Mouse (Mus musculus): ENCODE data around the gene Map3k15. TPM values are rescaled to one million over a fixed set of nuclear protein-coding genes. Genes with fewer than 3 reads are reported as not detected.

The Map3k15 gene
- polyA plus RNA-seq, 1 experiment from 2014 or later = 0.18 TPM

DNA sequence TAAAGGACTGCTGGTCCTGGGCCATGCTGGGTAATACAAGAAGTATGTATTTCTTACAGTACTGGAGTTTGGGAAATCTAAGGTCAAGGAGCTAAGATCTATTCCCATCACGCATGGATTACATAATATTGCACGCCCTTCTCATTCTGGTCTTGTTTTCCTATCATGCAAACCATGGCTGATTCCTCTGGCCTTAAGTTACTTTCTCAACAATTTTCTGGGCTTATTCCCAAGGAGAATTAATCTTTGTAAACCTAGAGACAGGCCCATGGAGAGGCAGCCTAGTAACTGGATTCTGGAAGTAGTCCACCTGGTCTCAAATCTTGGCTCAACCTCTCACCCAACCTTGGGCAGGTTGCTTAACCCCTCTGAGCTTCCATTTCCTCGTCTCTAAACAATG, 159.2 kb downstream of the Map3k15 start:
- no peaks in the 10 kb centered on the region for H3K36me3 ChIP-seq (ENCODE audit: control insufficient read depth, insufficient read depth, low read length)
- no peak for ATAC-seq
- H3K4me2 ChIP-seq (ENCODE audit: low read length) = no peak overlapping the region
- H3K27me3 ChIP-seq (replicated peaks; ENCODE audit: control insufficient read depth, insufficient read depth, low read length) = no peaks in the 10 kb centered on the region
- no peak overlapping the region for H3K27ac ChIP-seq (ENCODE audit: low read depth, low read length)
- no peaks in the 10 kb centered on the region for H3K4me1 ChIP-seq (ENCODE audit: control insufficient read depth, insufficient read depth, low read depth, low read length)
- no peak overlapping the region for H3K9ac ChIP-seq (ENCODE audit: low read depth, low read length)
- 86% methylated on average over 3 of the region's 3 CpGs for WGBS
- H3K9me3 ChIP-seq (ENCODE audit: control insufficient read depth, low read length) = no peaks in the 10 kb centered on the region
- no peak overlapping the region for H3K4me3 ChIP-seq (ENCODE audit: low read length)

DNA sequence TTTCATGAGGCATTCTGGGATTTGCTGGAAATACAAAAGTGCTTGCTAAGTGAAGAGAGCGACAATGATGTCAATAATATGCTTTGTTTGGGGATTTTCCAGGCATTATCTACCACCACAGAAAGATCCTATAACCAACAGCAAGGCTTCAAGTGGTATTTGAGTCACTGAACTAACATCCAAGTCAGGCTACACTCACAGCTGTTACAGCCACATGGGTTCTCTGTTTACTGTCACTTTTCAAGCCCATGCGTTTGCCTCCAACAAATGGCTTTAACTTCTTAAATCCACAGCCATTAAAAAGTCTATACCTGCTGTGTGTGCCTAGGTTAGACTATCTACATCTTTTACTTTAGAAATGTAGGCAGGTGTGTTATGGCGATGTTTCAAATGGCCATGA, 160.6 kb downstream of the Map3k15 start:
- Histone ChIP-seq H3K9me3 (ENCODE audit: control insufficient read depth, low read length) (no peaks in the 10 kb centered on the region), H3K27ac (ENCODE audit: low read depth, low read length) (no peak overlapping the region), H3K9ac (ENCODE audit: low read depth, low read length) (no peak overlapping the region), H3K4me2 (ENCODE audit: low read length) (no peak overlapping the region), H3K36me3 (ENCODE audit: control insufficient read depth, insufficient read depth, low read length) (no peaks in the 10 kb centered on the region), H3K4me3 (ENCODE audit: low read length) (no peak overlapping the region), H3K27me3 (replicated peaks; ENCODE audit: control insufficient read depth, insufficient read depth, low read length) (no peaks in the 10 kb centered on the region), H3K4me1 (ENCODE audit: control insufficient read depth, insufficient read depth, low read depth, low read length) (no peaks in the 10 kb centered on the region)
- 88% methylated on average over 3 of the region's 3 CpGs for WGBS
- no peak for ATAC-seq

DNA sequence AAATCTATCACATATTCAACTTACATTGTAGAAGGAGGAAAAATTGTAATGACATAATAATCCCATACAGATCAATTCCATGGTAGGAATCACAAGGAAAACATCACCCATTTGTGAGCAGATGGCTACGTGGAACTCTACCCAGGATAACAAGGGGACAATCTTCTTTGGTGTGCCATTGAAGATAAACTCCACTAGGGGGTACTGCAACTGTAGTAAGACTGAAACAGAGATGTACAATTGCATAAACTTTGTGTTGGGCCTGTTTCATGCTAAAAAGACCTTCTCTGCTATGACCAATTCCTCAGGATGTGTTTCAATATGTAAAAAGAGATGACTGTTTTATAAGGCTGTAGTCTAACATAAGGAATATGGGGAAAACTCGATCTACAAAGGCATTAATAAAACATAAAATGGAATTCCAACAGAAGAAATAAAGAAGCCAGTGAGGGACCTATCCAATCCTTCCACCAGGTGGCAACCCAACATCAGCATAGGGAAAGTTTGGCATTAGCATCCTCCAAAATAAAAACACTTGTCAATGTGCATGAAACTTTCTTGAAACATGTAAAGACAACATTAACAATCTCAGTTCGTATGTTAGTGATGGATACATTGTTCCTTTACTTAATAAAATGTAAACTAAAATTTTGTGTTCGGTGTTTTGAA, 165.0 kb downstream of the Map3k15 start:
- Histone ChIP-seq H3K4me1 (ENCODE audit: control insufficient read depth, insufficient read depth, low read depth, low read length) (no peaks in the 10 kb centered on the region), H3K9ac (ENCODE audit: low read depth, low read length) (no peak overlapping the region), H3K4me3 (ENCODE audit: low read length) (no peak overlapping the region), H3K9me3 (ENCODE audit: control insufficient read depth, low read length) (no peaks in the 10 kb centered on the region), H3K27ac (ENCODE audit: low read depth, low read length) (no peak overlapping the region), H3K27me3 (replicated peaks; ENCODE audit: control insufficient read depth, insufficient read depth, low read length) (no peaks in the 10 kb centered on the region), H3K36me3 (ENCODE audit: control insufficient read depth, insufficient read depth, low read length) (no peaks in the 10 kb centered on the region), H3K4me2 (ENCODE audit: low read length) (no peak overlapping the region)
- WGBS = 59% methylated on average over 4 of the region's 4 CpGs
- ATAC-seq = no peak

- no peak for ATAC-seq
- no peak overlapping the region for H3K4me2 ChIP-seq (ENCODE audit: low read length)
- H3K27me3 ChIP-seq (replicated peaks; ENCODE audit: control insufficient read depth, insufficient read depth, low read length) = no peaks in the 10 kb centered on the region
- H3K27ac ChIP-seq (ENCODE audit: low read depth, low read length) = no peak overlapping the region
- H3K4me1 ChIP-seq (ENCODE audit: control insufficient read depth, insufficient read depth, low read depth, low read length) = no peaks in the 10 kb centered on the region
- H3K9me3 ChIP-seq (ENCODE audit: control insufficient read depth, low read length) = no peaks in the 10 kb centered on the region
- no peak overlapping the region for H3K4me3 ChIP-seq (ENCODE audit: low read length)
- WGBS = 87% methylated on average over 3 of the region's 3 CpGs
- H3K9ac ChIP-seq (ENCODE audit: low read depth, low read length) = no peak overlapping the region
- no peaks in the 10 kb centered on the region for H3K36me3 ChIP-seq (ENCODE audit: control insufficient read depth, insufficient read depth, low read length)
Measured at GRCm38 (mm10) chrX:160164259-160164658, 176.0 kb downstream of the Map3k15 start.

- no peaks in the 10 kb centered on the region for H3K27me3 ChIP-seq (replicated peaks; ENCODE audit: control insufficient read depth, insufficient read depth, low read length)
- H3K4me2 ChIP-seq (ENCODE audit: low read length) = no peak overlapping the region
- ATAC-seq = peak; percentile 72
- H3K36me3 ChIP-seq (ENCODE audit: control insufficient read depth, insufficient read depth, low read length) = no peaks in the 10 kb centered on the region
- no peak overlapping the region for H3K4me3 ChIP-seq (ENCODE audit: low read length)
- no peak overlapping the region for H3K9ac ChIP-seq (ENCODE audit: low read depth, low read length)
- H3K4me1 ChIP-seq (ENCODE audit: control insufficient read depth, insufficient read depth, low read depth, low read length) = no peaks in the 10 kb centered on the region
- no peaks in the 10 kb centered on the region for H3K9me3 ChIP-seq (ENCODE audit: control insufficient read depth, low read length)
- H3K27ac ChIP-seq (ENCODE audit: low read depth, low read length) = no peak overlapping the region
- 37% methylated on average over 6 of the region's 6 CpGs for WGBS
Measured at GRCm38 (mm10) chrX:160166246-160166985, 178.2 kb downstream of the Map3k15 start.

DNA sequence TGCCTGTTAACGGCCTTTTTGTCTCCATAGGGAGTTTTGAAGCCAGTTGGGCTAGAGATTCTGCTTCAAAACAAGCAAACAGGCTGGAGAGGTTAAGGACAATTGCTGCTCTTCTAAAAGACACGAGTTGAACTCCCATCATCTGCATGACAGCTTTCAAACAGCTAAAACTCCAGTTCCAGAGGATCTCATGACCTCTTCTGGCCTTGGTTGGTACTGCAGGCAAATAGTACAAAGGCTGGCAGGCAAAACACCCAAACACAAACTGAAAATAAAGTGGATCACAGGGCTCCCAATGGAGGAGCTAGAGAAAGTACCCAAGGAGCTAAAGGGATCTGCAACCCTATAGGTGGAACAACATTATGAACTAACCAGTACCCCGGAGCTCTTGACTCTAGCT, 181.9 kb downstream of the Map3k15 start:
- no peaks in the 10 kb centered on the region for H3K27me3 ChIP-seq (replicated peaks; ENCODE audit: control insufficient read depth, insufficient read depth, low read length)
- H3K4me1 ChIP-seq (ENCODE audit: control insufficient read depth, insufficient read depth, low read depth, low read length) = no peaks in the 10 kb centered on the region
- no peak overlapping the region for H3K4me2 ChIP-seq (ENCODE audit: low read length)
- H3K9ac ChIP-seq (ENCODE audit: low read depth, low read length) = no peak overlapping the region
- H3K27ac ChIP-seq (ENCODE audit: low read depth, low read length) = no peak overlapping the region
- H3K36me3 ChIP-seq (ENCODE audit: control insufficient read depth, insufficient read depth, low read length) = no peaks in the 10 kb centered on the region
- 13% methylated on average over 2 of the region's 3 CpGs for WGBS
- no peak overlapping the region for H3K4me3 ChIP-seq (ENCODE audit: low read length)
- ATAC-seq = no peak
- H3K9me3 ChIP-seq (ENCODE audit: control insufficient read depth, low read length) = no peaks in the 10 kb centered on the region

Other genes with a start within 250 kb of the Map3k15 start
- gene Pdha1, start 150.0 kb downstream of the Map3k15 start, polyA plus RNA-seq (2015; fragmentation: Nextera tagmentation; extraction: Ambion mirVana) = 186 and 206 TPM in 2 replicates

Measured in hindbrain, embryonic 16.5 days (tissue).